Mouse (Mus musculus): ENCODE data around the gene Ncoa1.
"Not testable (repeated sequence)": the region's sequence is repeated elsewhere in the genome, so short reads cannot be mapped to it uniquely, and the experiment has no call there.

Gene Ncoa1

DNA sequence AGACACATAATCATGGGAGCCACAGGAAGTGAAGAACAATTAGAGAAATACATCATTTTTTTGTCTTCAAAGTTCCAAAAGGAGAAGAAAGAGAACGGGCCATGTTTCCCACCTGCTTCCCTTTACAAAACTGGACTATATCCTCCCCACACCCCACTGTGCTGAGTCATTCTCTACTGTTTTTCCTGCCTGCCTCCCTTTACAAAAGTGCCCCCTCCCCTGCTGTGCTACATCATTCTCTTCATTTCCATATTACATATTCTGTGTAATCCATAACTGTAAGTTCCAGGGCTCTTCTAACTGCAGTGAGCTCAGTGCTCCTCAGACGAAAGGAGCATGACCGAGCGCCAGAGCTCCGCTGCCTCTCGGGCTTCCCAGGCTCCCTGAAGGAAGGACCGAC lies 80.8 kb downstream of the Ncoa1 start:
- no peak for DNase-seq (ENCODE audit: low read depth, low spot score)

DNA sequence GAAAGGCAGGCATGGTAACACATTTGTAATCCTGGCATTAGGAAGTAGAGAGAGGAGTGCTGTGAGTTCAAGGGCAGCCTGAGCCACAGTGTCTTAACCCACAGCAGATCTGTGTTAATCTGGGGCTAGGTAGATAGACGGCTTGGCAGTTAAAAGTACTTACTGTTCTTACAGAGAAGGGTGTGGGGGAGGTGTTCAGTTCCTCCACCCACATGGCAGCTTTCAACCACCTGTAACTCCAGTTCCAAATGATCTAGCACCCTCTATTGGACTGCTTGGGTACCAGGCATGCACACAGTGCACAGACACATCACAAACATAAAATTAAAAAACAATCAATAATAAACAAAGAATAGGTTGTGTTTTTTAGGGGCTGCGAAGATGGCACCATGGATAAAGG lies 84.4 kb downstream of the Ncoa1 start:
- DNase-seq (ENCODE audit: low read depth, low spot score), result no peak

DNA sequence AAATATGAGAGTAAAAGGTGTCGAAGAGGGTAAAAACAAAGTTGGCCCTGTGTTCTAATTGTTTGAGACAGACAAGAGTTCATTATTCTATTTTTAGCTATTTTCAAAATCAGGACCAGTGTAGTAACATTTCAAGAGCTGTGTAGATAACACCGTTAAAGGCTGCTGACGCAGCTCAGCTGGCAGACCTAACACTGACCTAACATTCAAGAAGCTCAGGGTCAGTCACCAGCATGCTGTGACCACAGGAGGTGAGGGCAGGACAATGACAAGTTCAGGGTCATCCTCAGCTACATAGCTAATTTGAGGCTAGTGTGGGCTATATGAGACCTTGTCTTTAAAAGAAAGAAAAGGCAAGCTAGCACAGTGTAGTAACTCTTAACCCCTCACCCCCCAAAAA lies 84.9 kb downstream of the Ncoa1 start:
- no peak for DNase-seq (ENCODE audit: low read depth, low spot score)

DNA sequence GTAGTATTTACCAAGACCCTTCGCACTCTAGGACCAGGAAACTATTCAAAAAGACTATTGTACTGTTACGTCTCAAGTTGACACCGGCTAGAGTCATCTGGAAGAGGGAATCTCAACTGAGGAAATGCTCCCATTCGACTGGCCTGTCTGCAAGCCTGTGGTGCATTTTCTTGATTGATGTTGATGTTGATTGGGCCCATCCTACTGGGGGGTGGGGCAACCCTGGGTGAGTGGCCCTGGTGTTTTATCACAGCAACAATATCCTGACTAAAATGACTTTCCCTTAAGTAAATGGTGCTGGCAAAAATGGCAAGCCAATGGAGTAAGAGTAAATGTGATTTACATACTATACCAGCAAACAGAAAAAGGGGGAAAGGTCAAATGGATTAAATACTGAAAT lies 85.7 kb downstream of the Ncoa1 start:
- no peak for DNase-seq (ENCODE audit: low read depth, low spot score)

DNA sequence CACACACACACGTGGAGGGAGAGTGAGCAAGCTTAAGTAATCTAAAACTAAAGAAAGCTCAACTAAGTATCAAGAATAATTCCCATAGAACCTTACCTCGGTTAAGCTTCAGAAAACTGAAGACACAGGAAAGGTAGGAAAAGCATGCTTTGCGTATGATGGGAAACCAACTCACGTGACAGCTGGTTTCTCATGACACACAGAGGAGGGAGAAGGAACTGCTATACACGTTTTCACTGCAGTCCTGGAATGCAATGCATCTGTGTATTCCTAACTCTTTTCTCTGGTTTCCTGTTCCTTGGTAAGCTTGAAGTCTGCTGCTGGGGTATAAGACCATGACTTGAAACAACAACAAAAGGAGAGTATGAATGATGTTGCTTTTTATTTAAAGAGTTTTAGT lies 86.3 kb downstream of the Ncoa1 start:
- no peak for DNase-seq (ENCODE audit: low read depth, low spot score)

DNA sequence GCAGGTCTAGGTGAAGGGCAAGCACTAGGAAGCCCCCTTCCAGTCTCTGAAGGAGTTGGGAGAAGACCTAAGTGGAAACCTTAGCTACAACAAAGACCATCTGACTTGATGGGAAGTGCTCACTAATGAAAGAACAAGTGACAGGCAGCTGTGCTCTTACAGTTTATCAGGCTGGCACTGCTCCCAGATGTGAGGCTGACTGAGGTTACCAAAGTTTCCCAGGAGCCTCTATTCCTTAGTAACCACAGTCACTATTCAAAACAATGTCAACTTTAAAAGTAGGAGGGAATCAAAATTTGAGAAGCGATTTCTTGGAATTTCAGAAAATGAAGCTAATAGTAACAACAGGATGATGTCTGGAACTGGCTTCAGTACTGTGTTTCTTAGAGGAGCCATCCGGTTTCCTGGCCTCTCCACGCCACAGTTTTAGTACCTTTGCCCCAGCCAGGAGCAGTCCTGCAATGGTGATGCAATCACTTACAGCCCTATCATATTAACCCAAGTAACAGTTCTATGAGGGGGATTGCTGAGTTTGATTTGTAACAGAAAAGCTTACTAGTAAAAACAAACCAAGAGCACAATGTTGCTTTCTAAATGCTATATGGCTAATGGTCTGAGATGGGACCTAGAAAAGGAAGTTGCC lies 90.8 kb downstream of the Ncoa1 start:
- DNase-seq (ENCODE audit: low read depth, low spot score), result no peak

DNA sequence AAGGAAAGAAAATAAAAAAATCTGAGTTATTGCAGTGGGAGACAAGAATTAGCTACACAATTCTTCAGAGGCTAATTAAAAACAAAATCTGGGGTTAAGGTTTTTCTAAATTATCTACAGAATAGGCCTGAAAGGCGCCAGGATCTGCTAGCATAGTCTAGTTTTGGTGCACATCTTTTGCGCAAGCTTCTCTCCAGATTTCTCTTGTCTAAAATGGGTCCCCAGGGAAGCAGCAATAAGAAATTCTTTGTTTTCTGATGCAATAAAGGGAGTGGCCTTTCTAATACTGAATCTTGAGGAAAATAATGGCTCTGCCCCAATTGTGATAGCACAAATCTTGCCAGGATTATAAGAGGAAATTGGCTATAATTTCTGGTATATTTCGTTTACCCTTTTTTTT lies 93.9 kb downstream of the Ncoa1 start:
- DNase-seq (ENCODE audit: low read depth, low spot score), result no peak

DNA sequence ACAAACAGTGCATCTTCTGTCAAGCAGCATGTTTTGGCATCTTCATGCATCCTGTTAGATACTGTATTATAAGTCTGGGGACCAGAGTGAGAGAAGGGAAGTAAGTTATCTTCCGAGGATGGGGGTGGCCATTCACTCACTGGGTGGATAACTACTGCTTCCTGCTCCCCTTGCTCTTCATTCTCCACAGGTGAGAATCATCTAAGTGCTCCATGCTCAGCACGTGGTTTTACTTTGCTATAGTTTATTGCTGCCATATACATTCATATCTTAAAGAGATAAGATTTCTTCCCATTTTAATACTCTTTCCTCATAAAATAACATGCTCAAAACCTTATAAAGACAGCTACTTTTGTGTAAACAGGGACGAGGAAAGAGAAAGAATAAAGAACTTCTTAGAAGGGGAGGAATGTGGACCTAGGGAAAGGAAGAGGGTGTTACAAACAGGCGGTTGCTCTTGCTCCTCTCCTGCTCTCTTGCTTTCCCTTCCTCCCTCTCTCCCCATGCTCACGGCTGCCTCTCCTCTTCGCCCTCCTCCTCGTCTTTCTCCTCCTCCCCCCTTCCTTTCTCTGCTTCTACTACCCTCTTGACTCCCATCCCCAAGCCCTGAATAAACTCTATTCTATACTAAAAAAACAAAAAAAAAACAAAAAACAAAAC lies 97.6 kb downstream of the Ncoa1 start:
- DNase-seq (ENCODE audit: low read depth, low spot score), result no peak

DNA sequence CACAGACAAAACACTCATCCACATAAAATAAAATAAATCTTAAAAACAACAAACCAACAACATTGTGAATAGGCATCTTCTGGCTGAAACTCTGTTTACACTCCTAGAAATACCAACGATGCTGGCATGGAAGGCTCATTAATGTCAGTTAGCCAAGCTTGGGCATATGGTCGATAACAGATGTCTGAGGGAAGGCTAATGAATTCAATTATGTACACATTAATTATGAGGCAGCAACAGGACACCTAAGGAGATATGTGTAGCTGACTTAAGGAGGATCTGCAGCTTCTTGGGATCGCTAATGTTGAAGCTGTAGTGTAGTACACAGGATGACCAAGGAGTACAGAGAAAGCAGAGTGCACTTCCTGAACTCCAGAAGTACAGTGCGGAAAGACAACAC lies 100.5 kb downstream of the Ncoa1 start:
- DNase-seq (ENCODE audit: low read depth, low spot score), result no peak

DNA sequence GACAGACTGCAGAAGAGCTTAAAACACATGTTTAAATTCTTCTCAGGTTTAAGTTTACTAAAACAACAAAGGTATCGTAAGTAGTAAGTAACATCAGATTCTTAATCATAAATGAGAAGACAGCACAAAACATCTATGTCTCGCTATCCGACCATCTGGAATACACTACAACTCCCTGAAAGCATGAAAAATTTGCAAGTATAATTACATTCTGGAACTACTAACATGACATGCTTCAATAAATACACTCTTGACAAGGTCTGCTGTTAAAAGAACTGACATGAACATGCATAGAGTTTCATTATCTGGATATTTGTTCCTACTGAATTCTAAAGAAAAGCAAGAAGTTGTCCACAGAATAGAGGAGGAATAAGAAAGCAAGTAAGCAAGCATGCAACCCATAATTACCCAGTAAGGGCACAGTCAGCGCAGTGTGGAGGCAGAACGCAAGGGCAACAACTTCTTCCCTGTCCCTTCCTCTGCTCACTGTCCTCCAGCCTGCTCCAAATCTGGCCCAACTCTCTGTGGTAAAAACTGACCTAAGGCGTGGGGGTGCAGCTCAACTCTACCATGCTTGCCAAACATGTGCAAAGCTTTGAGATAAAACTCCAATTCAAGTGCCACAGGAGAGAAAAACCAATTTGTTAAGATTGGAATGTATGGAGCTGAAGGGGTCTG lies 102.0 kb downstream of the Ncoa1 start:
- DNase-seq (ENCODE audit: low read depth, low spot score), result no peak

DNA sequence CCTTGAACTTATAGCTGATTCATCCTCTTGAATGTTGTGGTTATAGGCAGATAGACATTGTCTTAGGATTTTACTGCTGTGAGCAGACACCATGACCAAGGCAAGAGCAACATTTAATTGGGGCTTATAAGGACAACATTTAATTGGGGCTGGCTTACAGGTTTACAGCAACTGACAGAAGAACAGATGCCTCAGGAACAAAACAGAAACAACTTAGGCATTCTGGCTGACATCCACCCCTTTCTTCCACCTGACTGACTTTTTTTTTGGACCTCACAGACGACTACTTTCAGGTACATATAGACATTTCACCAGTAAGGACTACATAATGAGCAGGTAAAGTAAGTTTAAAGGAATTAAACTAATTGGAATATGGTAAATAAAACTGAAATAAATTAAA lies 105.6 kb downstream of the Ncoa1 start:
- DNase-seq (ENCODE audit: low read depth, low spot score), result no peak

DNA sequence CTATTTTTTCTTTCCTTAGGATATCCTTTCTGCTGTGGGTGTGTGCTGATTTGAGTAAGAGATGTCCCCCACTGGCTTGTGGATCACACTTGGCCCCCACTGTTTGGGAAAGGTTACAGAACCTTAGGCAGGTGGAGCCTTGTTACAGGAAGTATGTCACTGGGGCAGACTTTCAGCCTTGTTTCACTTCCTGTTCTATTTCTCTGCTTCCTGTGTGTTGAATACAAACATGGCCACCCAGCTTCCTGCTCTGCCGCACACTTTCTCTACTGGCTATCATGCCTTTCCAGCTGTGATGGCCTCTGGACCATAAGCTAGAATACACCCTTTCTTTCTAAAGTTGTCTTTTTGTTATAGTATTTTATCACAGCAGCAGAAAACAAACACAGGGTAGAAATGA lies 111.0 kb downstream of the Ncoa1 start:
- DNase-seq (ENCODE audit: low read depth, low spot score), result no peak

DNA sequence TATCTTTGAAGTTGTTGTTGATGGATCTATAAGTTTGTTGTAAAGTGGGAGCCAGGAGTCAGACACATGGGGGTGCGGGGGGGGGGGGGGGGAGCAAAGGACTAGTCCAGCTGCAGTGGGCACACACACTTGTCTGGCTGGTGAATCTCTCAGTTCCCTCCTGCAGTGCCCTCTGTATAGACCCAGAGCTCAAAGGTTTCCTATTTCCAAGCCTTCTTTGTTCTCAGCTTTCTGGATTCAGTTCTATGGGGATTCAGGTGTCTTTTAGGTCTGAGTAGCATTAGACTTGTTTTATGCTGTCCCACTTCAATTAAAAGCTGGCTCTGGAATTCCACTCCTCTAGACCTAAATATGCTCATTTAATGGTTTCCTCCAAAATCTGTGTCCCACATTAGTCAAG lies 117.5 kb downstream of the Ncoa1 start:
- DNase-seq (ENCODE audit: low read depth, low spot score), result no peak

DNA sequence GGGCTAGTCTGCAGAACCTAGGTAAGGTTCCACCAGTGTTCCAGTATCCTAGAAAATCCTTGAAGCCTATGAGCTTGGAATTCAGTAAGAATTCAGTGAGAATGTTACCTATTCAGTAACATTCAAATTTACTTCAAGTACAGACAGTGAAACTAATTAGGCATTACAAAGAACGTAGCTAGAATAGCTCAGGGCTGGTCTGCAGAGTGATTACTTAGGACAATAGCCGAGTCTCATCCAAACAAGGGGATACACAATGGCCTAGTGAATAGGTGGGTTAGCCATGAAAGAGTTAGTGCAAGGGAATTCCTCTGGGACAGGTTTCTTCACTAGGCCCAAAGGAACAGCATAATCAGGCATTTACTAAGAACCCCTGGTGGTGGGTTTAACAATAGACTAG lies 118.3 kb downstream of the Ncoa1 start:
- not testable (repeated sequence) for DNase-seq (ENCODE audit: low read depth, low spot score)

DNA sequence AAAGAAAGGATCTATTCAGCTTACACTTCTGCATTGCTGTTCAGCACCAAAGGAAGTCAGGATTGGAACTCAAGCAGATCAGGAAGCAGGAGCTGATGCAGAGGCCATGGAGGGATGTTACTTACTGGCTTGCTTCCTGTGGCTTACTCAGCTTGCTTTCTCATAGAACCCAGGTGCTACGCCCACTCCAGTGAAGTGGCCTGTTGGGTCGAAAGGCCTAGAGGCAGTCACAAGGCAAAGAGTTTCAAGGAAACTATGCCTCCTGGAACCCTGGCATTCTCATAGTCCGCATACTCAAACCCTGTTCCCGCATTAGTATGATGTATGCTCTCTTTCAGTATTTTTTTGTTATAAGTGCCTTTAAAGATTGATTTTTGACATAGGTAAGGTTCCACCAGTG lies 118.9 kb downstream of the Ncoa1 start:
- DNase-seq (ENCODE audit: low read depth, low spot score), result no peak

DNA sequence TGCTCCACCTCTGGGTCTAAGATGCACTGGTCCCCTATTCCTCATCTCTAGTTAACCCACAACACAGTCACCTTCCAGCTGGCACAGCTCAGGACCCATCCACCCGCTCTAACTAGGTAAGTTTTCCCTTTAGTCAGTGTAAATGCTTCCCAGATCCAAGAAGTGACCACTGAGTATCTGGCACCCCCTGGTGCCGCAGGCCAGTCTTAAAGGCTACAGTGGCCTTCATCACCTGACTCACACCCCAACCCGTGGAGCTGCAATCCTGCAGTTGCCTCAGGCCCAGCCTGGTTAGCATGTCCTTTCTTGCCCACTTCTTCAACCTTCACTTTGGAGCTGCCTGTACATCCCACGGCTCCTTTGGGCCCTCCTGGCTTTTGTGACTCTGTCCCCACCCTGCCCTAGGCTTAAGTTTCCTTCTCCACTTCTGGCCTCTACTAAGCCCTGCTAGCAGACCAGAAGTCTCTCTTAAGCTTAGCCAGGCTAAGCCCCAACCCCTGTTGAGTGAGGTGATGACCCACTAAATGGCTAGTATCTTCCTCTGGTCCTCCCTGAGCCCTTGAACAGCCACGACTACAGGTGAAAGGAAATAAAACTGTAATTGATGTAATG lies 120.0 kb downstream of the Ncoa1 start:
- DNase-seq (ENCODE audit: low read depth, low spot score), result no peak

DNA sequence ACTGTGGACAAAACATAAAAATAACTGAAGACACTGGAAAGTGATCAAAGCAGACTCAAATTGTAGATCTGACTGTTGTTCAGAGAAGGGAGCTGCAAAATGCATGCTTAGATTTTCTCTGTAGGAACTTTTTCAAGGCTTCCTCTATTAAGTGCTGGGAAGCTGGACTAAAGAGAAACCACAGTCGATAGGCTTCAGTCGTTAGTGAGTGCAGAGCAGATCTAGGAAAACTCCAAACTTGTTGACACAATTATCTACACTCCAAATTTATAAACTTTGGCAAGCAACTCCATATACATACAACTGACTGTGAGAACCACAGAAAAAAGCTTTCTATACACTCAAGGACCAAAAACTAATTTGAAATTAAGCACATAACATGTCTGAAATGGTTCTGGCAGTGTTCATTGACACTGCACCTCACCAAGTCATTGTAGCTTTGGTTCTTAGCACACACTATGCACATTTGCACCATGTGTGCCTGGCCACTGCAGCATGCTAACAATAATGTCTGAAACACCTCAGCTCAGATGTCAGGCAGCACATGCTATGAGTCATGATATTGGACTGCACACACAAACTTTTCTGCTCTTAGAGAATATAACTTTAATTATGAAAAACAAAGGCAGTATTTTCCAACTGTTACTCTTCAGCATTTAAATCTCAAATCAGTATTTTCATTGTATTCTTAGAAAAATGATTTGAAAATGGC lies 121.8 kb downstream of the Ncoa1 start:
- DNase-seq (ENCODE audit: low read depth, low spot score), result no peak

DNA sequence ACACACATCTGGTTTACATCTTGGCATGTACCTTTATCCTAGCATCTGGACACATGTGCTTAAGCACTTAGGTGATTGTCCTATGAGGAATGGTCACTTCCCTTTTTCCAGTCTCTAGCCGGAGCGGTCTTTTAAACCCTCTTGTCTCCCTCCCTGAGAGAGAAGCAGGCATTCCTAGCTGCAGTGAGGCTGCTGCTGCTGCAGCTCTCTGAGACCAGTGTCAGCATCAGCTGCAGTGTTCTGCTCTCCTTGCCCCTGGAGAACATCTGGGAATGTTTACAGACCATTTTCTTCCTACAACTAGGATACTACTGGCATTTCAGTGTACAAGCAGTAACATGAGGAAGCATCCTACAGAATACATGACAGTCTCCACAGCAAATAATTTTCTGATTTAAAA lies 133.8 kb downstream of the Ncoa1 start:
- DNase-seq (ENCODE audit: low read depth, low spot score), result peak; percentile 50

DNA sequence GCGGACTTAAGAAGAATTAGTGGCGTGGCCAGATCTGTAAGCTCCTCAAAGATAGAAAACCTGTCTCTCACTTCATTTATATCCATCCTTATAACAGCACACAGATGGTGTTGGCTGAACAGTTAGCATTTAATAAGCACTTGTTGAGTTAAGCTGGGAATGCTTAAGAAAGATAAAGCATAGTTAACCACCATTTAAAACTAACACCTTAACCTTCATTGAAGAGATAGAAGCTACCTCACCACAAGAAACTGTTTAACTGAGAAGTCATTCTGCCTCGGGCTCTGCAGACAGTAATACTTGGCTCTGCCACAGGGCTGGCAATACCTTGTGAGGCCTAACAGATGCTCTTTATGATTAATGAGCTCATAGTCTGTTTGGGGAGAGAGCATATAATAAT lies 134.9 kb downstream of the Ncoa1 start:
- no peak for DNase-seq (ENCODE audit: low read depth, low spot score)

DNA sequence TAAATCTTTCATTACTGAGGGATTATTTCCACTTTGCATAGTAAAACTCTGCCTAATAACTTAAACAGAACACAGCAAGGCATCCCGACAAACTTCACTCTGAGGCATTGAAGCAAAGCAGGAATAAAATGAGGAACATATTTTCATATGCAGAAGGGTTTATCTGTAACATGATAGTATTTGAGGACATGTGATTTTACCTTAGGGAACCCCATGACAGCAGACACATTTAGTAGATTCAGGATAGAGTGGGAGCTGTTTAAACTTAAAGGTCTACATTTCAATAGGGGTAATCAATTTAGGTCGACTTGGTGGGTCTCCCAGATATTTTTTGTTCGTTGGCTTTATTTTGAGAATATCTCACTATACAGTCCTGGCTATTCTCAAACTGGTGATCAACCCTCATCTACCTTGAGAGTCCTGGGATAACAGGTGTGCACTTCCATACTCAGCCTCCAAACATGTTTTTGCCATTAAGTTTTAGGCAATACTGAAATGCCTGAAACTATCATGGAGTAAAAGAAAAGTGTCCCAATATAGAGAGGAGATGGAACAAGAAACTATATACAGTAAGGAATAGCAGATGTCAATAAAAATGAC lies 136.6 kb downstream of the Ncoa1 start:
- DNase-seq (ENCODE audit: low read depth, low spot score), result no peak

DNA sequence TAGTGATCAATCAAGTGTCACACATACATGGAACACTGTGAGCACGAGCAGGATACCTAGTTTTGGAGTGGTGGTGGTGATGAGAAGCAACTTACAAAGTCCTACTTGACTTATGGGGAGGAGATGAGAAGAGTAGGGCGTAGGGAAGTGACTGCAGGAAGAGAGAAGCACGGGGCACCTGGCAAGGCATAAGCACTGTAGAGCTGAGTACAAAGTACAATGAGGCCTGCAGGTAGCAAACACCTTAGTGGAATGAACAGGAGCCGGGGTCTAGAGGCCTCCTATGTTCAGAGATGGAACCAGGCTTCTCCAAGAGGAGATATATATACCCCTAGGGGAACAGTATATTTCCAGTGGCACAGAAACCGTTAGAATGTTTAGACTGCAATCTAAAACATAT lies 153.4 kb downstream of the Ncoa1 start:
- DNase-seq (ENCODE audit: low read depth, low spot score), result no peak

DNA sequence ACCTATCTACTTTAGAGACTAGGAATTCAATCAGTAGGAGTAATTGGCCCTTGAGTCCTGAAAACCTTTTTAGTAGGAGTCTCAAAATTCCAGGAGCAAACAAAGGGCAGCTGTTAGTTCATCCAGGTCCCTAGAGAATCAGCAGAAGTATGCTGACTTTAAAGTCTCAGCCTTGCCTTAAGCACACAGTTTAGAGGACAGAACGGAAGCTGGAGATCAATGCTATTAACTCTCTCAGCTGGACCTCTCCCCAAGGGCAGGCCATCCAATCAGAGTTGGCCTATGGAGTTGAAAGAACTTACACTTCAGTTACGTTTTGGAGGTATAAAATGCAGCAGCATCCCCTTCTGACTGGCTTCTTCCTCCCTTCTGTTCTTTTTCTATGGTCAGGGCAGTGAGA lies 154.8 kb downstream of the Ncoa1 start:
- no peak for DNase-seq (ENCODE audit: low read depth, low spot score)
